Mouse (Mus musculus) gastrocnemius, adult 8-10 months (tissue): ENCODE measurements around the gene Plgrkt. TPM values are rescaled to one million over a fixed set of nuclear protein-coding genes. Genes with fewer than 3 reads are reported as not detected.

ENCODE experiments used
- DNase-seq, 2 experiments: peaks; one replicate each; pipeline ENCODE4 v3.0.0; 2022; ENCODE audit warnings: low spot score in 2 of 2
- total RNA-seq, 4 experiments: library from RNA; stranded (reverse); gene quantifications; 2 replicates each; pipeline ENCODE4 v1.2.4; 2022

Gene Plgrkt
- total RNA-seq, 4 experiments from 2014 or later = 14.3 to 19.8 (median 17.8) TPM

- DNase-seq = peak; percentile 68 to 71
Observed at GRCm38 (mm10) chr19:29354895-29355877, 12.0 kb downstream of the Plgrkt start.

GRCm38 (mm10) chr19:29350991-29351390 lies 16.2 kb downstream of the Plgrkt start:
- no peak for DNase-seq

- DNase-seq = no peak
Observed at GRCm38 (mm10) chr19:29345636-29346035, 21.6 kb downstream of the Plgrkt start.

- no peak for DNase-seq
Observed at GRCm38 (mm10) chr19:29344868-29345267, 22.3 kb downstream of the Plgrkt start.

- DNase-seq = no peak
Observed at GRCm38 (mm10) chr19:29342281-29342680, 24.9 kb downstream of the Plgrkt start.

- DNase-seq = no peak
Observed at GRCm38 (mm10) chr19:29341029-29341428, 26.2 kb downstream of the Plgrkt start.

- no peak for DNase-seq
Observed at GRCm38 (mm10) chr19:29336624-29337023, 30.6 kb downstream of the Plgrkt start.

- no peak for DNase-seq
Observed at GRCm38 (mm10) chr19:29334068-29334745, 33.0 kb downstream of the Plgrkt start, which contains the start of gene Rln1. Gene Rln1 (minus strand): TSS chr19:29334670.

- no peak for DNase-seq
Observed at GRCm38 (mm10) chr19:29326822-29327552, 40.2 kb downstream of the Plgrkt start.

GRCm38 (mm10) chr19:29326396-29326795 lies 40.8 kb downstream of the Plgrkt start:
- no peak for DNase-seq

GRCm38 (mm10) chr19:29325852-29326180 lies 41.4 kb downstream of the Plgrkt start:
- DNase-seq = no peak

- DNase-seq = peak; percentile 7 to 31
Observed at GRCm38 (mm10) chr19:29325053-29325851, 41.9 kb downstream of the Plgrkt start, which contains the start of gene Insl6. Gene Insl6 (minus strand): TSS chr19:29325356.

- no peak for DNase-seq
Observed at GRCm38 (mm10) chr19:29323416-29324049, 43.7 kb downstream of the Plgrkt start.

GRCm38 (mm10) chr19:29312661-29313060 lies 54.5 kb downstream of the Plgrkt start:
- no peak for DNase-seq

- DNase-seq = no peak
Observed at GRCm38 (mm10) chr19:29311791-29312190, 55.4 kb downstream of the Plgrkt start.

- DNase-seq = no peak
Observed at GRCm38 (mm10) chr19:29308832-29309231, 58.4 kb downstream of the Plgrkt start.

GRCm38 (mm10) chr19:29302119-29302518 lies 65.1 kb downstream of the Plgrkt start:
- no peak for DNase-seq

- no peak for DNase-seq
Observed at GRCm38 (mm10) chr19:29300919-29301318, 66.3 kb downstream of the Plgrkt start.
